Mouse (Mus musculus): ENCODE data around the gene Cchcr1. TPM values are rescaled to one million over a fixed set of nuclear protein-coding genes. Genes with fewer than 3 reads are reported as not detected.
"Not testable (repeated sequence)": the region's sequence is repeated elsewhere in the genome, so short reads cannot be mapped to it uniquely, and the experiment has no call there.

Cchcr1 gene
- polyA plus RNA-seq (2011; ENCODE audit: insufficient read depth, insufficient read length, low replicate concordance, missing spikeins), result 15.7 and 31.8 TPM in 2 replicates

DNA sequence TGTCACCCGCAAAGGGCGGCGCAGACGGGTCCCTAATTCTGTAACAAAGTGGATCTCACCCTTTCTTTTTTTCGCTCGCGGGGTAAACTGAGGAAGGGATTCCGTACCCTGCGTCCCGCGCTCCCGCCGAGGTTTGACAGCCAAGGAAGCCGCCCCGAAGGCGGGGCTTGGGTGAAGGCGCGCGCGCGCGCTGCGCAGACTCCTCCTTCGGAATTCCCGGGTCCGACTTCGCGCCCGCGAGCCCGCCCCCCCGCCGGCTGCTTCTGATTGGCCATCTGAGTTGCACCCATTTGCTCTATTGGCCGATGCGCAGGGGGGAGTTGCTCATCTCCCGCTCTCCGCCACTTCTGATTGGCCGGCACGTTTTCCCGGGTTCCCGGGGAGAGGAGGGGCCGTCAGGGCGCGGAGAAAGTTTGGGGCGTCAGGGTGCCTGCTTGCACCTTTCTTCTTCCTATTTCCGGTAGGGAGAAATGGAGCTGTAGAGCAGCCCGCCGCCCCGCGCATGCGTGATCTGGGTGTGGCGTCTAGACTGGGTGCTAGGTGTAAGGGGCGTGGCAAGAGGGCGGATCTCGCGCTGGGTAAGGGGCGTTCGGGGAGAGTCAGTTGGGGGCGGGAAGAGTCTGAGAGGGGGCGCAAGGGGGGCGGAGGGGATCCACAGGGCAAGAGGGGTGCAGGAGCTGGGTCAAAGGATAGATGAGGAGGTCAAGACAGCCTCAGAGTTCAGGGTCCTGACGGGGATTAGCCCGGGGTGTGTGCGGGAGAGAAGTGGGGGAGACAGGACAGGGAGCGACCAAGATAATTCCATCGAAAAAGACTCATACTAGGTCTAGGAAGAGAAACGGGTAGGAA, at the start of gene Cchcr1, which contains the start of gene Tcf19:
Cchcr1 (plus strand) TSS at position 449 of the 849 bp plus-strand sequence.
Tcf19 (minus strand) TSS at position 173 of the 849 bp plus-strand sequence.
- H3K4me1 ChIP-seq (ENCODE audit: control insufficient read depth, insufficient read depth, low read length), result no peaks in the 10 kb centered on the region
- TF ChIP-seq POLR2A (IDR thresholded peaks at IDR 0.05; ENCODE audit: borderline replicate concordance, control insufficient read depth, low read depth, low read length) (peak; percentile 38; the same call in 1 of the 2 replicates), CTCF (IDR thresholded peaks at IDR 0.05; ENCODE audit: control insufficient read depth, insufficient read depth, low read length) (no peak)
- under 1% methylated on average over 67 of the region's 67 CpGs for WGBS
- peak within 1 kb of the TSS; percentile 77 for H3K4me3 ChIP-seq (replicated peaks; ENCODE audit: control insufficient read depth, low read depth, low read length)
- H3K27ac ChIP-seq (ENCODE audit: control insufficient read depth, insufficient read depth, low read depth, low read length, poor library complexity), result peak within 1 kb of the TSS; percentile 2; the same call in 1 of the 2 replicates

DNA sequence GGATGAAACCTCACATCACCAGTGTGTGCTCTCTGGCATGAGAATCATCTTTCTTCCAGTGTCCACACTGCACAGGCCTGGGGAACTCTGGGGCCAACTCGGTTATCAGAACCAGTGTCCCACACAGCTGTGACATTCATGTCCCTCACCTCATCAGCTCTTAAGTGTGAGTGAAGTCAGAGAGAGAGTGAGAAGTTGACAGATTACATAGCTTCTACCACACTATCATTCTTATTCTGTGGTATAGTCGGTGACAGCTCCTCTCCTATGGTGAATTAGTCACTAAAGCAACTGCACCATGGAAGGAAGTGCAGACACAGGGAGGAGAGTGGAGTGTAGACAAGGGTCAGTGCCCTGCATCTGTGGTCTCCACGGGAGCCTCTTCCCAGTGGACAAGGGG, 48.0 kb upstream of the Cchcr1 start:
- H3K27ac ChIP-seq (ENCODE audit: control insufficient read depth, insufficient read depth, low read depth, low read length, poor library complexity); H3K4me1 ChIP-seq (ENCODE audit: control insufficient read depth, insufficient read depth, low read length); H3K4me3 ChIP-seq (replicated peaks; ENCODE audit: control insufficient read depth, low read depth, low read length): not testable (repeated sequence)
- WGBS, result 30% methylated on average over 3 of the region's 3 CpGs

DNA sequence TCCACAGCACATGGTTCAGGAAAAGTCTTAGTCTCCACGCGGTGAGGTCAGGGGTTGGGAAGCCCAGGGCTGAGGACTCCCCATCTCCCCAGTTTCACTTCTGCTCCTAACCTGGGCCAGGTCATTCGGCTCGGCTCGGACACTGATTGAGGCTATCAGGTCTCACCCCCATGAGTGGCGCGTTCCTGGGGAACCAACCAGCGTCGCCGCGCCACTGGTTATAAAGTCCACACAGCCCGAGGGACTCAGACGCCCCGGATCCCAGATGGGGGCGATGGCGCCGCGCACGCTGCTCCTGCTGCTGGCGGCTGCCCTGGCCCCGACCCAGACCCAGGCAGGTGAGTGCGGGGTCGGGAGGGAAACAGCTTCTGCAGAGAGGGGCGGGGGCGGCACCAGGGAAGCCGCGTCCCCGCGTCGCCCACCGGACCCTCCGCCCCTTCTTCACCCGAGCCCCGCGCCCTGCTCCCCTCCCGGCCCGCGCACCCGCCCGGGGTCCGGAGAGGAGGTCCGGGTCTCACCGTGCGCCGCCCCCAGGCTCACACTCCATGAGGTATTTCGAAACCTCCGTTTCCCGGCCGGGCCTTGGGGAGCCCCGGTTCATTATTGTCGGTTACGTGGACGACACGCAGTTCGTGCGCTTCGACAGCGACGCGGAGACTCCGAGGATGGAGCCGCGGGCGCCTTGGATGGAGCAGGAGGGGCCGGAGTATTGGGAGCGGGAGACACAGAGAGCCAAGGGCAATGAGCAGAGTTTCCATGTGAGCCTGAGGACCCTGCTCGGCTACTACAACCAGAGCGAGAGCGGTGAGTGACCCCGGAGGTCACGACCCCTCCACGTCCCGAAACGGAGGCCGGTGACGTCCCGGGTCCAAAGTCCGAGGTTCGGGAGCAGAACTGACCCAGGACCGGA, 46.8 kb upstream of the Cchcr1 start, which contains the start of gene H2-Q10:
H2-Q10 (plus strand) TSS at position 248 of the 910 bp plus-strand sequence.
- no peak for TF ChIP-seq POLR2A (IDR thresholded peaks at IDR 0.05; ENCODE audit: borderline replicate concordance, control insufficient read depth, low read depth, low read length)
- TF ChIP-seq CTCF (IDR thresholded peaks at IDR 0.05; ENCODE audit: control insufficient read depth, insufficient read depth, low read length), result no peak
- Histone ChIP-seq H3K4me1 (ENCODE audit: control insufficient read depth, insufficient read depth, low read length) (no peaks in the 10 kb centered on the region), H3K27ac (ENCODE audit: control insufficient read depth, insufficient read depth, low read depth, low read length, poor library complexity) (peak within 1 kb of the TSS; percentile 62), H3K4me3 (replicated peaks; ENCODE audit: control insufficient read depth, low read depth, low read length) (peak within 1 kb of the TSS; percentile 54)
- WGBS, result 4% methylated on average over 72 of the region's 80 CpGs

DNA sequence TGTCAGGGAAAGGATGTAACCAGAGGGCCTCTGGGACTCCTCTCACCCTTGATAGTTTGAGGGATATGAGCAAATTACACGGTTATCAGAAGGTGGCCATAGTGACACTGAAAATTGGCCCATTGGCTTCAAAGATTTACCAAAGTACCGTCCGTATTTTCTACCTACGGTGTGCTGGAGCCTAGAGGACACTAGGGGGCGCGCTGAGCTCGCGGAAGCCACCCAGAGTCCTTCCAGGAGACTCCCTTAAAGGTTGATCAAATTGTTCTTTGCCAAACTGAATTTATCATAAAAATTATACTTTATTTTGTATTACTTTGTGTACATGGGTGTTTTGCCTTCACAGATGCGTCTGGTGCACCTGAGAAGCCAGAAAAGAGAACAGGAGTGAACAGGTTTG, 32.8 kb upstream of the Cchcr1 start:
- peak; percentile 88 for TF ChIP-seq CTCF (IDR thresholded peaks at IDR 0.05; ENCODE audit: control insufficient read depth, insufficient read depth, low read length)
- no peak for TF ChIP-seq POLR2A (IDR thresholded peaks at IDR 0.05; ENCODE audit: borderline replicate concordance, control insufficient read depth, low read depth, low read length)
- 1% methylated on average over 9 of the region's 9 CpGs for WGBS
- Histone ChIP-seq H3K4me1 (ENCODE audit: control insufficient read depth, insufficient read depth, low read length) (no peaks in the 10 kb centered on the region; the same call in 1 of the 2 replicates), H3K27ac (ENCODE audit: control insufficient read depth, insufficient read depth, low read depth, low read length, poor library complexity) (no peak overlapping the region), H3K4me3 (replicated peaks; ENCODE audit: control insufficient read depth, low read depth, low read length) (no peak overlapping the region)

DNA sequence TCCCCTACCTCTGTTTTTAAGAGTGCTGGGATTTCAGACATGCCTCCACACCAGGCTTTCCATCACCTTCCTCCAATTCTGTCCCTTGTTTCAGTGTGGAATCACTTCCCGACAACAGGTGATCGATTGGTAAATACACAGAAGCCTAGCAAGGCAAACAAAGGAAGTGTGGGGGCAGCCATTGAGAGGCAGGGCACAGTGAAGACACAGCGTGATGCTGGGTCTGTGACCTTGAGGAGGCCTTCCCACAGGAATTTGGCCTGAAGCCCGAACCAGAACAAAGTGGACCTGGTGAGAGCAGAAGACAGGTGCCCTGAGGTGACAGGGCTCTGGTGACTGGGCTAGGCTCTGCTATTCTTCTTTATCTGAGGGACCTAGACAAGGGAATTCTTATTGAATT, 31.2 kb upstream of the Cchcr1 start:
- no peak for TF ChIP-seq CTCF (IDR thresholded peaks at IDR 0.05; ENCODE audit: control insufficient read depth, insufficient read depth, low read length)
- TF ChIP-seq POLR2A (IDR thresholded peaks at IDR 0.05; ENCODE audit: borderline replicate concordance, control insufficient read depth, low read depth, low read length), result no peak
- WGBS, result 26% methylated on average over 4 of the region's 4 CpGs
- Histone ChIP-seq H3K27ac (ENCODE audit: control insufficient read depth, insufficient read depth, low read depth, low read length, poor library complexity) (no peak overlapping the region), H3K4me3 (replicated peaks; ENCODE audit: control insufficient read depth, low read depth, low read length) (no peak overlapping the region), H3K4me1 (ENCODE audit: control insufficient read depth, insufficient read depth, low read length) (no peaks in the 10 kb centered on the region; the same call in 1 of the 2 replicates)

DNA sequence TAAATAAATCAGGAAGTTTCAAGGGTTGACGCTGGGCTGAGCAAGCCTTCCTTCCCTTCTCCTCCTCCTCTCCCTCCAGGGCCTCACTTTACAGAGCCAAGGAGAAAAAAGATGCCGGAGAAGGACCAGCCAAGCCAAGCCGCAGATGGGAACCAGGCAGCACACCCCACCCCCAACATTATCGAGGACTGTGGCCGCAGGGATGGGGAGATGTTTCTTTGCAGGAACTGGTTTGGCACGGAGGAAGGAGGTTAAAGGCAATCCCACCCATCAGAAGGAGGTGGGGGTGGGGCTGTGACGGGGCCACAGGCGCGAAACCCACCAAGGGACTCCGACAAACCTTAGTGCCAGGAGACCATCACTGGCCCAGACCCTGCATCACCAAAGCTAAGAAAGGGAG, 30.2 kb upstream of the Cchcr1 start:
- H3K27ac ChIP-seq (ENCODE audit: control insufficient read depth, insufficient read depth, low read depth, low read length, poor library complexity), result no peak overlapping the region
- WGBS, result 46% methylated on average over 10 of the region's 10 CpGs
- no peak for TF ChIP-seq CTCF (IDR thresholded peaks at IDR 0.05; ENCODE audit: control insufficient read depth, insufficient read depth, low read length)
- no peaks in the 10 kb centered on the region; the same call in 1 of the 2 replicates for H3K4me1 ChIP-seq (ENCODE audit: control insufficient read depth, insufficient read depth, low read length)
- no peak overlapping the region for H3K4me3 ChIP-seq (replicated peaks; ENCODE audit: control insufficient read depth, low read depth, low read length)

DNA sequence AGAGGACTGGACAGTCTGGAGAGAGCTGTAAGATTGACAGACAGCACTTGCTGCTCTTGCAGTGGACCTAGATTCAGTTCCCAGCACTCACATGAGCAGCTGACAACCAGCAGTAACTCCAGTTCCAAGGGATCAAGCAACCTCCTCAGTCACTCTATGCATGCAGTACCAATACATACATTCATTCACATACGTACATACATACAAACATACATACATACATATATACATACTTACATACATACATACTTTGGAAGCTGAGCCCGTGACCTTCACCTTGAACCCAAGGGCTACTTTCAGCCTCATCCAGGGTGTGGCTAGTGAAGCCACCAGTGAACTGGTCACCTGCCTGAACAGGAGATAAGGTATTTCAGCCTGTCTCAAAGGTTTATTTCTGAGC, 28.9 kb upstream of the Cchcr1 start:
- WGBS, result 85% methylated on average over 2 of the region's 2 CpGs
- Histone ChIP-seq H3K4me1 (ENCODE audit: control insufficient read depth, insufficient read depth, low read length) (no peaks in the 10 kb centered on the region; the same call in 1 of the 2 replicates), H3K4me3 (replicated peaks; ENCODE audit: control insufficient read depth, low read depth, low read length) (no peak overlapping the region), H3K27ac (ENCODE audit: control insufficient read depth, insufficient read depth, low read depth, low read length, poor library complexity) (no peak overlapping the region)
- TF ChIP-seq POLR2A (IDR thresholded peaks at IDR 0.05; ENCODE audit: borderline replicate concordance, control insufficient read depth, low read depth, low read length), result no peak

DNA sequence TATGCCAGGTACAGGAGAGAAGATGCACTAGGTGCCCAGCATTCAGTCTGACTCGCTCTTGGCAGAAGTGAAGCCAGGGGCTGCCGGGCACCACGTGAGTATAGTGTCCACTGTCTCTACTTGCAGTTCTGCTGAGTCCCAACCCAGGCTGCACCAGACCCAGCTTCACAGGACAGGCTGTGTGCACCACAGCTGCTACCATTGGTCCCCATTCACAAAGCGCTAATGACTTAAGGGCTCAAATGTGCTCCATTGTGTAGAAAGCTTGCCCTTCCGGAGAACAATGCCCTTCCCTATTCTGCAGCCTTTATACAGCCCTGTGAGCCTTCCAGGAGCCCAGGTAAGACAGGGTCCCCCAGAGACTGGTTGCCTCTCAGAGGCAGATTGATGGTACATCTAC, 26.6 kb upstream of the Cchcr1 start:
- TF ChIP-seq POLR2A (IDR thresholded peaks at IDR 0.05; ENCODE audit: borderline replicate concordance, control insufficient read depth, low read depth, low read length), result no peak
- TF ChIP-seq CTCF (IDR thresholded peaks at IDR 0.05; ENCODE audit: control insufficient read depth, insufficient read depth, low read length), result no peak
- Histone ChIP-seq H3K27ac (ENCODE audit: control insufficient read depth, insufficient read depth, low read depth, low read length, poor library complexity) (no peak overlapping the region), H3K4me1 (ENCODE audit: control insufficient read depth, insufficient read depth, low read length) (no peaks in the 10 kb centered on the region), H3K4me3 (replicated peaks; ENCODE audit: control insufficient read depth, low read depth, low read length) (no peak overlapping the region)
- WGBS, result 59% methylated on average over 5 of the region's 5 CpGs

Data from bone marrow, adult 2 months (tissue).